Mouse (Mus musculus): Measurements from ENCODE around the gene Snx20. TPM values are rescaled to one million over a fixed set of nuclear protein-coding genes. Genes with fewer than 3 reads are reported as not detected.
A peak's percentile ranks its signal among the peaks of the same experiment; 100 is the strongest.

The Snx20 gene
- polyA plus RNA-seq, 1 experiment = 52.3 TPM

GRCm38 (mm10) chr8:88631081-88631480 lies 4.8 kb downstream of the Snx20 start:
- Histone ChIP-seq H3K4me3 (ENCODE audit: control insufficient read depth, insufficient read depth, low read length) (no peak overlapping the region), H3K4me1 (replicated peaks; ENCODE audit: control insufficient read depth, insufficient read depth, low read length) (peaks cover 24% of the 10 kb centered on the region), H3K36me3 (ENCODE audit: control insufficient read depth, insufficient read depth, low read length) (peaks cover 34% of the 10 kb centered on the region), H3K27me3 (ENCODE audit: control insufficient read depth, insufficient read depth, low read length) (no peaks in the 10 kb centered on the region), H3K27ac (ENCODE audit: control insufficient read depth, insufficient read depth, low read length) (no peak overlapping the region)
- TF ChIP-seq POLR2A (IDR thresholded peaks at IDR 0.05; ENCODE audit: control insufficient read depth, extremely low read depth, insufficient read depth, low read length, poor library complexity) (no peak), CTCF (IDR thresholded peaks at IDR 0.05; ENCODE audit: borderline replicate concordance, control insufficient read depth, extremely low read depth, insufficient read depth, low read length, poor library complexity) (no peak)
- peak; percentile 30 for DNase-seq

- no peak for DNase-seq
- Histone ChIP-seq H3K4me3 (ENCODE audit: control insufficient read depth, insufficient read depth, low read length) (no peak overlapping the region), H3K27ac (ENCODE audit: control insufficient read depth, insufficient read depth, low read length) (no peak overlapping the region), H3K4me1 (replicated peaks; ENCODE audit: control insufficient read depth, insufficient read depth, low read length) (peaks cover 20% of the 10 kb centered on the region), H3K27me3 (ENCODE audit: control insufficient read depth, insufficient read depth, low read length) (no peaks in the 10 kb centered on the region), H3K36me3 (ENCODE audit: control insufficient read depth, insufficient read depth, low read length) (peaks cover 42% of the 10 kb centered on the region)
- no peak for TF ChIP-seq POLR2A (IDR thresholded peaks at IDR 0.05; ENCODE audit: control insufficient read depth, extremely low read depth, insufficient read depth, low read length, poor library complexity)
- no peak for TF ChIP-seq CTCF (IDR thresholded peaks at IDR 0.05; ENCODE audit: borderline replicate concordance, control insufficient read depth, extremely low read depth, insufficient read depth, low read length, poor library complexity)
- 91% methylated on average over 4 of the region's 4 CpGs for WGBS
Observed at GRCm38 (mm10) chr8:88630225-88630624, 5.7 kb downstream of the Snx20 start.

- no peak for TF ChIP-seq POLR2A (IDR thresholded peaks at IDR 0.05; ENCODE audit: control insufficient read depth, extremely low read depth, insufficient read depth, low read length, poor library complexity)
- no peak for TF ChIP-seq CTCF (IDR thresholded peaks at IDR 0.05; ENCODE audit: borderline replicate concordance, control insufficient read depth, extremely low read depth, insufficient read depth, low read length, poor library complexity)
- no peaks in the 10 kb centered on the region for H3K27me3 ChIP-seq (ENCODE audit: control insufficient read depth, insufficient read depth, low read length)
- 92% methylated on average over 14 of the region's 14 CpGs for WGBS
- peaks cover 42% of the 10 kb centered on the region for H3K36me3 ChIP-seq (ENCODE audit: control insufficient read depth, insufficient read depth, low read length)
- no peak overlapping the region for H3K4me3 ChIP-seq (ENCODE audit: control insufficient read depth, insufficient read depth, low read length)
- no peak for DNase-seq
- peaks cover 5% of the 10 kb centered on the region; the same call in 1 of the 2 replicates for H3K4me1 ChIP-seq (replicated peaks; ENCODE audit: control insufficient read depth, insufficient read depth, low read length)
- no peak overlapping the region for H3K27ac ChIP-seq (ENCODE audit: control insufficient read depth, insufficient read depth, low read length)
Observed at GRCm38 (mm10) chr8:88628001-88628774, 7.7 kb downstream of the Snx20 start.

- TF ChIP-seq CTCF (IDR thresholded peaks at IDR 0.05; ENCODE audit: borderline replicate concordance, control insufficient read depth, extremely low read depth, insufficient read depth, low read length, poor library complexity) = no peak
- H3K27ac ChIP-seq (ENCODE audit: control insufficient read depth, insufficient read depth, low read length) = no peak overlapping the region
- no peak overlapping the region for H3K4me3 ChIP-seq (ENCODE audit: control insufficient read depth, insufficient read depth, low read length)
- H3K27me3 ChIP-seq (ENCODE audit: control insufficient read depth, insufficient read depth, low read length) = no peaks in the 10 kb centered on the region
- no peak for DNase-seq
- H3K36me3 ChIP-seq (ENCODE audit: control insufficient read depth, insufficient read depth, low read length) = peaks cover 42% of the 10 kb centered on the region
- WGBS = 98% methylated on average over 105 of the region's 105 CpGs
- H3K4me1 ChIP-seq (replicated peaks; ENCODE audit: control insufficient read depth, insufficient read depth, low read length) = 0 out of 2 replicates have a peak, but pooled peaks cover 4% of the 10 kb centered on the region
Observed at GRCm38 (mm10) chr8:88627265-88627991, 8.5 kb downstream of the Snx20 start.

- H3K4me1 ChIP-seq (replicated peaks; ENCODE audit: control insufficient read depth, insufficient read depth, low read length) = 0 out of 2 replicates have a peak, but pooled peaks cover 4% of the 10 kb centered on the region
- no peak overlapping the region for H3K27ac ChIP-seq (ENCODE audit: control insufficient read depth, insufficient read depth, low read length)
- no peak for DNase-seq
- WGBS = 96% methylated on average over 19 of the region's 19 CpGs
- H3K27me3 ChIP-seq (ENCODE audit: control insufficient read depth, insufficient read depth, low read length) = no peaks in the 10 kb centered on the region
- H3K4me3 ChIP-seq (ENCODE audit: control insufficient read depth, insufficient read depth, low read length) = no peak overlapping the region
- H3K36me3 ChIP-seq (ENCODE audit: control insufficient read depth, insufficient read depth, low read length) = peaks cover 42% of the 10 kb centered on the region
- no peak for TF ChIP-seq CTCF (IDR thresholded peaks at IDR 0.05; ENCODE audit: borderline replicate concordance, control insufficient read depth, extremely low read depth, insufficient read depth, low read length, poor library complexity)
- no peak for TF ChIP-seq POLR2A (IDR thresholded peaks at IDR 0.05; ENCODE audit: control insufficient read depth, extremely low read depth, insufficient read depth, low read length, poor library complexity)
Observed at GRCm38 (mm10) chr8:88626940-88627264, 9.0 kb downstream of the Snx20 start.

GRCm38 (mm10) chr8:88626433-88626832 lies 9.5 kb downstream of the Snx20 start:
- Histone ChIP-seq H3K4me3 (ENCODE audit: control insufficient read depth, insufficient read depth, low read length) (no peak overlapping the region), H3K27ac (ENCODE audit: control insufficient read depth, insufficient read depth, low read length) (no peak overlapping the region), H3K27me3 (ENCODE audit: control insufficient read depth, insufficient read depth, low read length) (no peaks in the 10 kb centered on the region), H3K4me1 (replicated peaks; ENCODE audit: control insufficient read depth, insufficient read depth, low read length) (no peaks in the 10 kb centered on the region), H3K36me3 (ENCODE audit: control insufficient read depth, insufficient read depth, low read length) (peaks cover 42% of the 10 kb centered on the region)
- TF ChIP-seq POLR2A (IDR thresholded peaks at IDR 0.05; ENCODE audit: control insufficient read depth, extremely low read depth, insufficient read depth, low read length, poor library complexity) (no peak), CTCF (IDR thresholded peaks at IDR 0.05; ENCODE audit: borderline replicate concordance, control insufficient read depth, extremely low read depth, insufficient read depth, low read length, poor library complexity) (no peak)
- DNase-seq = no peak
- 73% methylated on average over 3 of the region's 3 CpGs for WGBS

Measured in thymus, adult 2 months (tissue).